Mouse (Mus musculus): Measurements from ENCODE around the gene Tubd1.

Tubd1 gene

GRCm38 (mm10) chr11:86598572-86598971 lies 53.8 kb downstream of the Tubd1 start:
- DNase-seq (ENCODE audit: low read depth, low spot score), result no peak

GRCm38 (mm10) chr11:86599378-86600208 lies 54.8 kb downstream of the Tubd1 start:
- DNase-seq (ENCODE audit: low read depth, low spot score), result no peak

- DNase-seq (ENCODE audit: low read depth, low spot score), result no peak
Measured at GRCm38 (mm10) chr11:86600209-86600557, 55.4 kb downstream of the Tubd1 start.

GRCm38 (mm10) chr11:86602116-86602515 lies 57.3 kb downstream of the Tubd1 start:
- no peak for DNase-seq (ENCODE audit: low read depth, low spot score)

GRCm38 (mm10) chr11:86603719-86604118 lies 58.9 kb downstream of the Tubd1 start:
- DNase-seq (ENCODE audit: low read depth, low spot score), result no peak

GRCm38 (mm10) chr11:86604289-86604688 lies 59.5 kb downstream of the Tubd1 start:
- DNase-seq (ENCODE audit: low read depth, low spot score), result no peak

- DNase-seq (ENCODE audit: low read depth, low spot score), result no peak
Measured at GRCm38 (mm10) chr11:86604732-86605520, 60.1 kb downstream of the Tubd1 start.

GRCm38 (mm10) chr11:86606621-86607339 lies 62.0 kb downstream of the Tubd1 start:
- DNase-seq (ENCODE audit: low read depth, low spot score), result no peak

- no peak for DNase-seq (ENCODE audit: low read depth, low spot score)
Measured at GRCm38 (mm10) chr11:86607808-86608350, 63.1 kb downstream of the Tubd1 start.

GRCm38 (mm10) chr11:86610239-86610638 lies 65.4 kb downstream of the Tubd1 start:
- DNase-seq (ENCODE audit: low read depth, low spot score), result no peak

GRCm38 (mm10) chr11:86611991-86612390 lies 67.2 kb downstream of the Tubd1 start:
- no peak for DNase-seq (ENCODE audit: low read depth, low spot score)

- no peak for DNase-seq (ENCODE audit: low read depth, low spot score)
Measured at GRCm38 (mm10) chr11:86614056-86614530, 69.3 kb downstream of the Tubd1 start.

GRCm38 (mm10) chr11:86614607-86615006 lies 69.8 kb downstream of the Tubd1 start:
- DNase-seq (ENCODE audit: low read depth, low spot score), result no peak

Data from CD4-positive, CD25-positive, alpha-beta regulatory T cell, adult 2 months (primary cell).